Mouse (Mus musculus): ENCODE data around the gene Wrb.

DNA sequence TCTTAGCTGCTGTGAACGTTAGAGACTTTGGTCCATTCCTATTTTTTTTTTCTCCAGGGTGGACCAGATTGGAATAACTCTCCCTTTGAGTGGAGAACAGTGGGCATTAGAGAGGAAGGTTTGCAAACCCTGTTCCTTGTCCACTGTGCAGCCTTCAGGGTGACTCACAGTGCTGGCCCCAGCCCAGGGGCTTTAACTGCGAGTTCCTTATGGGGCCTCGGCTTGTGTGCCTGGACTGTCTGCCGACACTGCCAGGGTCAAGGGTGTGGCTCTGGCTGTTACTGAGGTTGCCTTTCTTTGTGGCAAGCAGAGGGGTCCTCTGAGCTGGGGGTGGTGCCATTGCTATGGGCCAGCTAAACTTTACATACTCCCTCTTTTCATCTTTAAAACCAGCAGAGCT is 5.8 kb downstream of the Wrb start:
- TF ChIP-seq CTCF (IDR thresholded peaks at IDR 0.05; ENCODE audit: extremely low read depth, insufficient read depth, low read length) (no peak), POLR2A (IDR thresholded peaks at IDR 0.05; ENCODE audit: extremely low read depth, insufficient read depth, low read length) (no peak)

Data from cortical plate, adult 2 months (tissue).